Mouse (Mus musculus) liver, embryonic 14.5 days (tissue): Measurements from ENCODE around the gene Acap3.

Source experiments
- CTCF ChIP-seq: IDR thresholded peaks from 2 replicates; pipeline ENCODE4 v1.5.1; 2016; ENCODE audit warnings: antibody characterized with exemption, low read depth, control low read depth
- EP300 ChIP-seq: IDR thresholded peaks from 2 replicates; pipeline ENCODE4 v1.6.1; 2016; ENCODE audit warnings: antibody characterized with exemption, low read depth

DNA sequence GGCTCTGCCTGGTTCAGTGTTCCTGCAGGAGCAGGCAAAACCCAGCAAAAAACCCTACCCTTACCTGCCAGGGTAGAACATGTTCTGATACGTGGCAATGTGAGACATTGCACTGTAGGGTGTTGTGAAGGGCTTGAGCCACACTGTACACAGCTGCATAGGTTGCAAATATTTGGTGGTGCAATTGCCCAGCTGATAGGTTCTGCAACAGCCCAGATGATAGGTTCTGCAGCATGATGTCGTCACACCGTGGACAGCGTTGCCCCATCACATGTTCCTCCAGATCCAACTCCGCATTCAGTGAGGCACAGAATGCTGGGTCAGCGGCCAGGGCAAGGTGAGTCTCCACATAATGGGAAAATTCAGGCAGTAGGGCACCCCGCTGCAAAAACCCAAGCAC lies 29.8 kb upstream of the Acap3 start:
- TF ChIP-seq CTCF = no peak
- TF ChIP-seq EP300 = no peak
